Mouse (Mus musculus) mouse embryonic stem cell (cell line): ENCODE data around the gene Akap11.
"Not testable (repeated sequence)": the region's sequence is repeated elsewhere in the genome, so short reads cannot be mapped to it uniquely, and the experiment has no call there.

Experiments
- in situ Hi-C, 2 experiments: fragments of 300-500 bp; cut with MboI; formaldehyde crosslinking; loops; 1 replicate in 1 of 2; 3 replicates in 1 of 2; pipeline ENCODE4 v1.14.3; 2019 to 2020; ENCODE audit warnings: low sequenced_read_pairs in 2 of 2, low pct_unique_long_range_greater_than_20kb in 1 of 2, mixed read lengths in 1 of 2; ENCODE audit not compliant: unreplicated experiment in 1 of 2

Akap11 gene

GRCm38 (mm10) chr14:78536281-78537165 lies at the start of gene Akap11:
TSS of gene Akap11 (minus strand) at chr14:78536808.
- in situ Hi-C loops = no loop called here

GRCm38 (mm10) chr14:78584222-78584621 lies 47.6 kb upstream of the Akap11 start:
- in situ Hi-C loops = no loop called here

- in situ Hi-C loops = no loop called here
These were observed 46.6 kb upstream of the Akap11 start for GRCm38 (mm10) chr14:78583168-78583567.

GRCm38 (mm10) chr14:78575899-78576298 lies 39.3 kb upstream of the Akap11 start:
- in situ Hi-C loops = no loop called here

- in situ Hi-C loops = no loop called here
These were observed 31.8 kb upstream of the Akap11 start for GRCm38 (mm10) chr14:78568410-78568809.

- in situ Hi-C loops = no loop called here
These were observed 29.8 kb upstream of the Akap11 start for GRCm38 (mm10) chr14:78566431-78566830.

GRCm38 (mm10) chr14:78564292-78564691 lies 27.7 kb upstream of the Akap11 start:
- in situ Hi-C loops = no loop called here

- in situ Hi-C loops = no loop called here
These were observed 26.6 kb upstream of the Akap11 start for GRCm38 (mm10) chr14:78563211-78563610.

- in situ Hi-C loops = no loop called here
These were observed 25.5 kb upstream of the Akap11 start for GRCm38 (mm10) chr14:78562121-78562520.

- in situ Hi-C loops = no loop called here
These were observed 22.4 kb upstream of the Akap11 start for GRCm38 (mm10) chr14:78559042-78559441.

GRCm38 (mm10) chr14:78554830-78555229 lies 18.2 kb upstream of the Akap11 start:
- in situ Hi-C loops = not testable (repeated sequence)

GRCm38 (mm10) chr14:78553661-78554060 lies 17.1 kb upstream of the Akap11 start:
- in situ Hi-C loops = no loop called here

GRCm38 (mm10) chr14:78548807-78549206 lies 12.2 kb upstream of the Akap11 start:
- in situ Hi-C loops = no loop called here

- in situ Hi-C loops = no loop called here
These were observed 4.7 kb upstream of the Akap11 start for GRCm38 (mm10) chr14:78541319-78541718.

- in situ Hi-C loops = no loop called here
These were observed 3.2 kb upstream of the Akap11 start for GRCm38 (mm10) chr14:78539821-78540220.

GRCm38 (mm10) chr14:78538572-78539320 lies 2.1 kb upstream of the Akap11 start:
- in situ Hi-C loops = no loop called here

- in situ Hi-C loops = no loop called here
These were observed 943 bp upstream of the Akap11 start for GRCm38 (mm10) chr14:78537551-78537950.

GRCm38 (mm10) chr14:78535366-78535765 lies 1.2 kb downstream of the Akap11 start:
- in situ Hi-C loops = no loop called here

GRCm38 (mm10) chr14:78534651-78535050 lies 2.0 kb downstream of the Akap11 start:
- in situ Hi-C loops = no loop called here

- in situ Hi-C loops = no loop called here
These were observed 2.9 kb downstream of the Akap11 start for GRCm38 (mm10) chr14:78533701-78534100.
